Comparison of ENCODE assay signal across 13 mouse cellular contexts in genomic region chr11:20158879-20159278, GRCm38 (mm10).
"Had no signal": no experiment of that assay in that cellular context is flagged by ENCODE, and none has a peak within 500 bp of the region (broad histone marks: within the 10 kb centered on the region; RNA-seq: fewer than 3 reads in every experiment).

No protein-coding gene starts in this region.

- H3K4me3 ChIP-seq: left cerebral cortex, adult 2 months; limb, embryonic 10.5 days; liver, embryonic 15.5 days; midbrain, embryonic 13.5 days; myocyte; neural tube, embryonic 15.5 days had no signal

- DNase-seq: kidney, postnatal 25 days; lung, embryonic 14.5 days; lung, postnatal 10 days; lung, postnatal 4 days; right cerebral cortex, adult 18-20 months; right cerebral cortex, postnatal 25 days; thymus, postnatal 4 days had no signal

- H3K36me3 ChIP-seq: limb, embryonic 10.5 days; liver, embryonic 15.5 days; midbrain, embryonic 13.5 days; neural tube, embryonic 15.5 days had no signal

- H3K27me3 ChIP-seq: liver, embryonic 15.5 days; midbrain, embryonic 13.5 days; neural tube, embryonic 15.5 days had no signal

- ATAC-seq: midbrain, embryonic 13.5 days had no signal

- H3K27ac ChIP-seq: left cerebral cortex, adult 2 months; limb, embryonic 10.5 days; liver, embryonic 15.5 days; midbrain, embryonic 13.5 days; neural tube, embryonic 15.5 days had no signal

- H3K9me3 ChIP-seq: limb, embryonic 10.5 days; liver, embryonic 15.5 days; midbrain, embryonic 13.5 days; neural tube, embryonic 15.5 days had no signal

- H3K4me1 ChIP-seq: limb, embryonic 10.5 days; liver, embryonic 15.5 days; midbrain, embryonic 13.5 days; neural tube, embryonic 15.5 days had no signal
